Comparison of ENCODE assay signal across 28 mouse cellular contexts in the genomic region with DNA sequence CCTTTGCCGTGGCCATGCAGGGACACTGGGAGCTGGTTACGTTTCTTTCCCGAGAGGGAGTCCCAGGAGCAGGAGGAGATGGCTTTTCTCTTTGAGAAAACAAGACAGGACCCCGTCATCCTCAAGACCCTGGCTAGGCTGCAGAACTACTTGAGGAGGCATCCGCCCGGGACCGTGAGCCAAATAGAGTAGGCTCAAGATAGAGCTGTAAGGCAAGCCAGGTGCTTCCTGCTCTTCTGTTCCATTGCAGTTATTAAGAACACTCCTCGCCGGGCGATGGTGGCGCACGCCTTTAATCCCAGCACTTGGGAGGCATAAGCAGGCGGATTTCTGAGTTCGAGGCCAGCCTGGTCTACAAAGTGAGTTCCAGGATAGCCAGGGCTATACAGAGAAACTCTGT.
DNase-seq lines count a peak whose midpoint lies in the region; ATAC-seq lines count a peak whose summit lies in the region.
"Had no signal": no experiment of that assay in that cellular context is flagged by ENCODE, and none has a peak within 500 bp of the region (broad histone marks: within the 10 kb centered on the region; RNA-seq: fewer than 3 reads in every experiment).

No protein-coding gene starts in this region.

- H3K36me3 ChIP-seq in heart, embryonic 10.5 days, result no peaks in the 10 kb centered on the region
- no peaks in the 10 kb centered on the region for H3K36me3 ChIP-seq in hindbrain, embryonic 11.5 days (ENCODE audit: control insufficient read depth, insufficient read depth, low read length)
- no peaks in the 10 kb centered on the region for H3K36me3 ChIP-seq in hindbrain, embryonic 14.5 days (replicated peaks; ENCODE audit: control insufficient read depth, insufficient read depth)
- no peaks in the 10 kb centered on the region for H3K36me3 ChIP-seq in midbrain, embryonic 13.5 days
- H3K36me3 ChIP-seq in midbrain, embryonic 15.5 days (replicated peaks), result no peaks in the 10 kb centered on the region
- H3K36me3 ChIP-seq: embryonic facial prominence, embryonic 13.5 days; limb, embryonic 10.5 days; limb, embryonic 15.5 days; liver, embryonic 13.5 days; neural tube, embryonic 15.5 days; stomach, embryonic 15.5 days had no signal

- no peak for DNase-seq in heart, embryonic 10.5 days (ENCODE audit: low spot score)
- DNase-seq in heart, postnatal 10 days, result no peak
- DNase-seq in hindbrain, embryonic 11.5 days (ENCODE audit: low spot score), result peak; percentile 8
- no peak for DNase-seq in hindbrain, embryonic 14.5 days (ENCODE audit: low spot score)
- DNase-seq: adrenal gland, postnatal 25 days; B cell, adult 2 months; cerebellum, adult 18-20 months; forebrain, postnatal 0 days; gastrocnemius, postnatal 14 days; kidney, adult 11 months; kidney, postnatal 14 days; layer of hippocampus, adult 9-11 months; liver, embryonic 13.5 days; lung, adult 18-20 months; lung, postnatal 4 days; retina, postnatal 1 day; right cerebral cortex, postnatal 14 days; thymus, adult 18-20 months; thymus, postnatal 25 days had no signal

- intact Hi-C loops in heart, postnatal 10 days (cut with DNase I), result loop anchor here (2.0 kb wide), 1 partner anchor 14 kb away; no protein-coding TSS in a partner anchor

- H3K9ac ChIP-seq in hindbrain, embryonic 11.5 days (ENCODE audit: low read depth, low read length), result no peak overlapping the region
- H3K9ac ChIP-seq in hindbrain, embryonic 14.5 days, result no peak overlapping the region
- no peak overlapping the region for H3K9ac ChIP-seq in midbrain, embryonic 13.5 days (replicated peaks)
- H3K9ac ChIP-seq in midbrain, embryonic 15.5 days, result no peak overlapping the region
- H3K9ac ChIP-seq: embryonic facial prominence, embryonic 13.5 days; forebrain, postnatal 0 days; limb, embryonic 15.5 days; liver, embryonic 13.5 days; neural tube, embryonic 15.5 days; stomach, embryonic 15.5 days had no signal

- no peak overlapping the region for H3K4me3 ChIP-seq in heart, embryonic 10.5 days
- no peak overlapping the region for H3K4me3 ChIP-seq in hindbrain, embryonic 11.5 days (ENCODE audit: low read depth, low read length)
- no peak overlapping the region for H3K4me3 ChIP-seq in hindbrain, embryonic 14.5 days (replicated peaks; ENCODE audit: low read length)
- no peak overlapping the region for H3K4me3 ChIP-seq in midbrain, embryonic 13.5 days (replicated peaks)
- no peak overlapping the region for H3K4me3 ChIP-seq in midbrain, embryonic 15.5 days
- H3K4me3 ChIP-seq: embryonic facial prominence, embryonic 13.5 days; limb, embryonic 10.5 days; limb, embryonic 15.5 days; liver, embryonic 13.5 days; megakaryocyte, embryonic 14.5 days; neural tube, embryonic 15.5 days; stomach, embryonic 15.5 days had no signal

- H3K4me1 ChIP-seq in heart, embryonic 10.5 days, result peaks cover 86% of the 10 kb centered on the region
- 0 out of 2 replicates have a peak, but pooled peaks cover 18% of the 10 kb centered on the region for H3K4me1 ChIP-seq in hindbrain, embryonic 11.5 days (replicated peaks; ENCODE audit: control insufficient read depth, insufficient read depth, low read length)
- peaks cover 27% of the 10 kb centered on the region for H3K4me1 ChIP-seq in hindbrain, embryonic 14.5 days (replicated peaks; ENCODE audit: control insufficient read depth, insufficient read depth, low read length)
- H3K4me1 ChIP-seq in midbrain, embryonic 13.5 days (replicated peaks), result peaks cover 84% of the 10 kb centered on the region
- peaks cover 32% of the 10 kb centered on the region for H3K4me1 ChIP-seq in midbrain, embryonic 15.5 days
- H3K4me1 ChIP-seq: megakaryocyte, embryonic 14.5 days had no signal

- no peak for ATAC-seq in hindbrain, embryonic 11.5 days (ENCODE audit: low FRiP score)
- no peak for ATAC-seq in hindbrain, embryonic 14.5 days (ENCODE audit: low FRiP score)
- ATAC-seq in midbrain, embryonic 13.5 days, result no peak
- no peak for ATAC-seq in midbrain, embryonic 15.5 days (replicated peaks)
- ATAC-seq: forebrain, postnatal 0 days; lung, postnatal 0 days had no signal

- peaks cover 24% of the 10 kb centered on the region for H3K27me3 ChIP-seq in heart, embryonic 10.5 days (ENCODE audit: insufficient read depth, poor library complexity, severe bottlenecking)
- peaks cover 64% of the 10 kb centered on the region for H3K27me3 ChIP-seq in hindbrain, embryonic 11.5 days (ENCODE audit: control insufficient read depth, insufficient read depth, low read length)
- H3K27me3 ChIP-seq in hindbrain, embryonic 14.5 days (ENCODE audit: control insufficient read depth, insufficient read depth, low read length), result peaks cover 76% of the 10 kb centered on the region
- H3K27me3 ChIP-seq in midbrain, embryonic 13.5 days, result peaks cover 76% of the 10 kb centered on the region
- H3K27me3 ChIP-seq in midbrain, embryonic 15.5 days (replicated peaks), result peaks cover 28% of the 10 kb centered on the region; the same call in 1 of the 2 replicates

- 74% methylated on average over 14 of the region's 14 CpGs for WGBS in heart, embryonic 10.5 days
- WGBS in hindbrain, embryonic 11.5 days, result 79% methylated on average over 14 of the region's 14 CpGs
- 77% methylated on average over 14 of the region's 14 CpGs for WGBS in hindbrain, embryonic 14.5 days
- 66% methylated on average over 14 of the region's 14 CpGs for WGBS in midbrain, embryonic 13.5 days
- WGBS in midbrain, embryonic 15.5 days, result 66% methylated on average over 14 of the region's 14 CpGs

- peak overlapping the region; percentile 24 for H3K27ac ChIP-seq in heart, embryonic 10.5 days
- peak overlapping the region; percentile 47 for H3K27ac ChIP-seq in hindbrain, embryonic 11.5 days (ENCODE audit: low read depth, low read length)
- H3K27ac ChIP-seq in hindbrain, embryonic 14.5 days, result no peak overlapping the region
- H3K27ac ChIP-seq in midbrain, embryonic 13.5 days, result peak overlapping the region; percentile 69; the same call in 1 of the 2 replicates
- H3K27ac ChIP-seq in midbrain, embryonic 15.5 days, result no peak overlapping the region
- H3K27ac ChIP-seq: embryonic facial prominence, embryonic 13.5 days; limb, embryonic 10.5 days; limb, embryonic 15.5 days; liver, embryonic 13.5 days; neural tube, embryonic 15.5 days had no signal

- no peak overlapping the region for H3K4me2 ChIP-seq in hindbrain, embryonic 11.5 days (replicated peaks; ENCODE audit: low read depth, low read length)
- H3K4me2 ChIP-seq in hindbrain, embryonic 14.5 days (replicated peaks), result no peak overlapping the region
- H3K4me2 ChIP-seq in midbrain, embryonic 13.5 days (replicated peaks), result no peak overlapping the region
- no peak overlapping the region for H3K4me2 ChIP-seq in midbrain, embryonic 15.5 days
- H3K4me2 ChIP-seq: limb, embryonic 15.5 days; liver, embryonic 13.5 days; neural tube, embryonic 15.5 days had no signal

- no peaks in the 10 kb centered on the region for H3K9me3 ChIP-seq in heart, embryonic 10.5 days
- no peaks in the 10 kb centered on the region for H3K9me3 ChIP-seq in hindbrain, embryonic 11.5 days (ENCODE audit: control insufficient read depth, low read length)
- H3K9me3 ChIP-seq in hindbrain, embryonic 14.5 days (ENCODE audit: control insufficient read depth, low read length), result no peaks in the 10 kb centered on the region
- no peaks in the 10 kb centered on the region for H3K9me3 ChIP-seq in midbrain, embryonic 13.5 days
- no peaks in the 10 kb centered on the region for H3K9me3 ChIP-seq in midbrain, embryonic 15.5 days
- H3K9me3 ChIP-seq: embryonic facial prominence, embryonic 13.5 days; limb, embryonic 10.5 days; limb, embryonic 15.5 days; liver, embryonic 13.5 days; megakaryocyte, embryonic 14.5 days; neural tube, embryonic 15.5 days; stomach, embryonic 15.5 days had no signal

Comparison
In these comparisons a context has a peak if more than half of its experiments do, and no peak if none do; other contexts are left out.
1. H3K27ac ChIP-seq: peak in heart, embryonic 10.5 days (single experiment), hindbrain, embryonic 11.5 days (single experiment) and midbrain, embryonic 13.5 days (single experiment); none in hindbrain, embryonic 14.5 days (single experiment) and midbrain, embryonic 15.5 days (single experiment).